Mouse (Mus musculus) left cerebral cortex, adult 8-10 months (tissue): ENCODE measurements around the gene Gm10358. TPM values are rescaled to one million over a fixed set of nuclear protein-coding genes. Genes with fewer than 3 reads are reported as not detected.
"Not testable (repeated sequence)": the region's sequence is repeated elsewhere in the genome, so short reads cannot be mapped to it uniquely, and the experiment has no call there.

Experiments
- DNase-seq, 2 experiments: peaks; one replicate each; pipeline ENCODE4 v3.0.0; 2022; ENCODE audit warnings: low spot score in 2 of 2
- total RNA-seq, 4 experiments: library from RNA; stranded (reverse); gene quantifications; 2 replicates each; pipeline ENCODE4 v1.2.4; 2022

Gm10358 gene
- total RNA-seq, result not detected

GRCm38 (mm10) chr8:75406489-75406888, at the start of gene Gm10358:
Gm10358 (minus strand) TSS chr8:75406589.
- no peak for DNase-seq

DNA sequence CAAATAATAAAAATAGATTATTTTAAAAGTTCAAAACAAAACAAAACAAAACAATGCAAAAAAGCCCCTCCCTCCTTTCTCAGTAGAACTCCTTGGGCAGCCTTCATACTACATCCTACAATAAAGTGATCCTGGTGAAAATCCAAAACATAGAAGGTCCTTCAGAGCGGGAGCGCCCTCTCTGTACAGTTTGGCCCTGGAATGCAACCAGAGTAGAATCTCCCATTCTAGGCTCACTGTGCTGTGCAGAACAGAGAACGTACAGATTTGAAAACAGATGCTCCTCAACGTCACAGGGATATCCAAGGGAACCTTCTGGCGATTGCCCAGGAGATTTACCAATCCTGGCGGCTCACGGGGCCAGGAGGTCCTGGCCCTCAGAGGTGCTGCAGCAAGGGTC, 42.0 kb upstream of the Gm10358 start, which contains the start of gene Iqcm:
TSS of gene Iqcm (plus strand) at position 301 of the 400 bp plus-strand sequence.
- DNase-seq, result no peak

GRCm38 (mm10) chr8:75415696-75416095, 9.3 kb upstream of the Gm10358 start:
- not testable (repeated sequence) for DNase-seq

- no peak for DNase-seq
Measured at GRCm38 (mm10) chr8:75384770-75385290, 21.6 kb downstream of the Gm10358 start.

DNA sequence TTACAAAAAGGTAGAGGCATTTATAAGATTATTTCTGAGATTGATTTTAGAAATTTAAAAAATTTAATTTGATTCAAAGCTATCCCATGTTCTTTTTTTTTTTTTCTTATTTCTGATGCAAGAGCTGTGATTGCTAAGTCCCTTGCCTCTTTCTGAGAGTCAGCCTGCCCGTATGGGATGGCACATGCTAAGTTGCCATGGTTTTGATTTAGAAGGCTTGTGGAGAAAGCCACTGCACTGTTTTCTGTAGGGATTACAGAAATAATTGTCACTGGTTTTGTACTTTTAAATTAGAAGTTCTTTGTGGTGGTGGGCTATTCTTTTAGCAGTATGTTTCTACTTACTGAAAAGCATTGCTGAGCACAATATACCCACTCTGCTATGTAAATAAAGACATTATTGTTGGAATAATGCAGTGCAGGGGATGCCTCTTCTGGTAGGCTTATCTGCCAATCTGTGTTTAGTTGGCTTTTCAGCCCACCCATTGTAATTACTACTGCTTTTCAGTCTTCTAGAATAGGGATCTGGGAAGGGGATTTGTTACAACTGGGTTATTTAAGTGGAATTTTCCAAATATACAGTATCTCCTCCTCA, 30.8 kb downstream of the Gm10358 start:
- no peak for DNase-seq

GRCm38 (mm10) chr8:75372006-75372405, 34.4 kb downstream of the Gm10358 start:
- no peak for DNase-seq

Other genes with a start within 250 kb of the Gm10358 start
- 100 to 1,000 TPM; 173 to 220 (median 186) TPM for gene Rasd2, start 192.6 kb downstream of the Gm10358 start, total RNA-seq
- under 1 TPM; 0.21 to 0.40 (median 0.32) TPM for gene Iqcm, start 42.1 kb upstream of the Gm10358 start, total RNA-seq